Mouse (Mus musculus) heart, adult 11 months (tissue): ENCODE results near the gene Pbx3.

Experiments used
- DNase-seq: peaks from one replicate; pipeline ENCODE4 v3.0.0; 2022

The Pbx3 gene

DNA sequence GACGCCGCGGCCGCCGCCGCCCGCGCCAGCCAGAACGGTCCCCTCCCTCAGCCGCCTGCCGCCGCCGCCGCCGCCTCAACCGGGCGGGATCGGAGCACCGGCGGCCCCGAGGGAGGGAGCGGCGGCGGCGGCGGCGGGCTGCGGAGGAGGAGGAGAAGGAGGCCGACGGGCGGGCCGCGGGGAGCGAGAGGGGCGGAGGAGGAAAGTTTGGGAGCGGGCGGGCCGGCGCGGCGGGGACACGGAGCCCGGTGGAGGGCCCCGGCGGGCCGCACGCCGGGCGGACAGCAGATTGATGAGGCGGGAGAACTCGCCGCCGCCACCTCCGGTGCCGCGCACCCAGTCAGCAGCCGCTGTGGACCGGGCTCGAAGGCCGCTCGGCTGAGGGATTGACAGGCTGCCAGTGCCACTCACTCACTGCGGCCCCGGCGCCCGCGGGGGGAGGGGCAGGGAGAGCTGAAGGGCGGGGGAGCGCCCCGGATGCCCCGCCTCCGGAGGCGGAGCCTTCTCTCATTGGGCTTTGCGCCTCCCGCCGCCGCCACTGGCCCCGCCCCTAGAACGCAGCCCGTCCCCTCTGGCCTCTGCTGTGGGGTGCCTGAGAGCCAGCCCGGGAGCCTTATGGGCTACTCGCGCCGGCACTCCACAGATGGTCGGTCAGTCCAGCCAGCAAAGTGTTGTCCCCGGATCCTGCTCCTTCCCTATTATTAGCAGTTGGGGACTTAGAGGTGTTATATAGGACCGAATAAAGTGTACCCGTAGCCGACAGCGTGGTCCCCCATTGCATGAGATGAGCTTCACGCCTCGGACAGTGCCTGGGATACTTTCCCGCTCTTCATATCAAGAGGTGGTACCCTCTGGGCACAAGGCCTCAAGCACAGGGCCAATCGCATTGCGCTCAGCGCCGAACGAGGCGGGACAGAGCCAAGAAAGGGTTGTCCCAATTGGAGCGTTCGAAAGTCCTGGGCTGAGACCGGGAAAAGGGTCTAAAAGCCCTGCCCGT is at the start of gene Pbx3:
Gene Pbx3 (minus strand): TSS at position 838 of the 997 bp plus-strand sequence.
- DNase-seq = peak; percentile 100

DNA sequence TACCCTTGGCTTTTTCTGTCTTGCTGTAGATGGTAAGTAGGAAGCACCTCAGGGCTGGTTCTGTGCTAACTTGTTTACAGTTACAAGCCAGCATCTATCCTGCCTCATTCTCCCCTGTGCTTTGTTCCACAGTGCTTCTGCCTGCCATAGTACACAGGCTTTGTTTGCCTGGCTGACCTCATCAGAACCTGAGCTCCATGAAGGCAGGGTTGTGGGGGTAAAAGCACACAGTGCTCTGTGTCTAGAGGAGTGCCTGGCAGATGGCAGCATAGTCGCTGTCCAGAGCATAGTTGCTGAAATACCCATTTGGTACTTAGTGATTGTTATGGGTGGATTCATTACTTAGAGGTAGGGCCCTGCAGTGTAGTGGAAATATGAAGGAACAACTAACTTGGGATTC is 47.3 kb upstream of the Pbx3 start:
- DNase-seq = peak; percentile 72

DNA sequence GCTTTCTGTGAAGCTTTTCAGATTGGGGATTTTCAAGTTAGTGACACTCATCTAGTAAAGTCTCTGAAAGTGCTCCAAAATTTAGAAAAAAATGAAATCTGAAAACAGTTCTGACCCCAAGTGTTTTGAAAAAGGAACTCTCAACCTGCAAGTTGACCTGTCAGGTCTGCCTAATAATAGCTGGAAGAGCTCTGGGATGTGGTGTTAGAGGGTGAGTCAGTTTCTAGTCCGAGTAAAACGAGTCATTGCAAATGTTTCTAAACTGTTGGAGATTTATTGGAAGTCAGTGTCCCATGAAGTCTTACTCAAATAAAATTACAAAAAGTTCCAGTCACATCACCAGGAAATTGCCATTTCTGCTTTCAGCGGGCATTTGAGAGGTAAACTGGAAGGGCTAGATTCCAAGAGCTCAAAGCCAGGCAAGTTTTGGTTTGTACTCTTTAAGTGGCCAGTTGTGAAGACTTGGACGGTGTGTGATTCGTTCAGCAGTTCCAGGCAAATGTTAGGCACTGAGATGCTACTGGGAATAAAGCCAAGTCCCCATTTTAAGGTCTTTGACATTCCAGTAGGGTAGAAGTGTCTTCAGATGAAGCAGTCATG is 36.9 kb upstream of the Pbx3 start:
- DNase-seq = peak; percentile 15

DNA sequence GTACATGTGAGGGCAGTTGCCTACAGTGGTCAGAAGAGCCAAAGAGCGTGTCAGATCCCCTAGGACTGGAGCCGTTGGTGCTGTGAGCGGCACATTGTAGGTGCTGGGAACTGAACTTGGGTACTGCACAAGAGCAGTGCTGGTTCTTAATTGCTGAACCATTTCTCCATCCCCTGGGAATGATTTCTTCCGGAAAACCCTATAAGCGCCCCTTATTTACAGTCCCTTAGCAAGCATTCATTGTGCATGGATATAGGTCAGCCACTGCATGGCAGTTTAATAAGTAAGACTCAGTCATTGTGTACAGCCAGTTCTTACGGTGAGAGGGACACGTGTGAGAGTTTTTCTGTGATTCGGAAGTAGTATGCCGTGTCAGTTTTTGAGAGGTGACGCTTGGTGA is 35.4 kb upstream of the Pbx3 start:
- peak; percentile 79 for DNase-seq

DNA sequence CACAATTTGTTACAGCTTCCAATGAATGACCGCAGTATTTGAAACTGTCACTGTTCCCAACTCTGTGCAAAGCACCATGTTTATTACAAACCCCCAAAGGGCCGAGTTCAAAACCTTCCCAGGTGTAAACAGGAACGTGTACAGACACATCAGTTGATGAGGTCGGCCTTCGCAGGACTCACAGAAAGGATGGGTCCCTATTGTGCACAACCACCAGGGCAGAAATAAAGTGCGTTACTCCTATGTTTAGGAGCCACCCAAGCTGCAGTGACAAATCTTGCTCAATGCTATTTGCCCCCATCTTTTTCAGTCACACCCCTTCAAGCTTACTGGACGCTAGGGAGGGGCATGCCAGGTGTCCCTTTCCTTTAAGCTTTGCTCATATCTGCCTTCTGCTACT is 34.7 kb upstream of the Pbx3 start:
- DNase-seq = peak; percentile 82

DNA sequence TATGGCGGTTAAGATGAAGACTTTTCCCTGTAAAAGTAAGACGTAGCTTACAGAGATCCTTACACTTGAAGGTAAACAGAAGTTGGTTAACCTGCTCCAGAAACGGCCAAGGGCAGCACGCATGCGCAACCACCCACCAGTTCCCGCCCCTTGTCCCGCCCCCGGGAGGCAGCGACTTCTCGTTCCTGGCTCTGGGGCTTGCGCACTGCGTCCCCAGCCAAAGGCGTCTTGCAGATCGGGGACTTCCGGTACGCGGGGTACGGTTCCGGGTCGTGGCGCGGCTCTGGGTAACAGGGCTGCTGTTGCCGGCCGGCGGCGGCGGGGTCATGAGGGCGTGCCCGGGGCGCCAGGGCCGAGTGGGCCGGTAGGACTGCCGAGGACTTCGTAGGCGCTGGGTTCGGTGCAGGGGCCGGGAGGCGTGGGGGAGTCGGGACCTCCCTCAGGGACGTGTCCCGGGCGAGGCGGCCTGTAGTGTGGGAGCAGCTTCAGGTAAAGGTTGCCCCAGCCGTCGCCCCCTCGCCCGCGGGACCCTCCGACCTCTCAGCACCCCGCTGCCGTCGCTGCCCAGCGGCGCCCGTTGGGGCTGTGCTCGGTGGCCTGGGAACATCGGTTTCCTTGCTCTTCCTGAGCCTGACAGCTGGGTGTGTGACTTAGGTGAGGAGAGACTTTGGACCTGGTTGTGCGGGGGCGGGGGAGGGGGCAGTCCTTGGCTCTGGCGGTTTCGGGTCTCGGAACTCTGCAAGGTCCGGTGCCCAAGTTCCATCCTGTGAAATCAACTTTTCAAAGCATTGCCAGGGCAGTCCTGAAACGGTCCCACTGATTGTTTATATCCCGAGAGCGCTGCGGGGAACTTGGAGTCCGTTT is 33.9 kb upstream of the Pbx3 start, which contains the start of gene Mapkap1:
Gene Mapkap1 (plus strand): TSS at position 171 of the 864 bp plus-strand sequence.
- peak; percentile 100 for DNase-seq

DNA sequence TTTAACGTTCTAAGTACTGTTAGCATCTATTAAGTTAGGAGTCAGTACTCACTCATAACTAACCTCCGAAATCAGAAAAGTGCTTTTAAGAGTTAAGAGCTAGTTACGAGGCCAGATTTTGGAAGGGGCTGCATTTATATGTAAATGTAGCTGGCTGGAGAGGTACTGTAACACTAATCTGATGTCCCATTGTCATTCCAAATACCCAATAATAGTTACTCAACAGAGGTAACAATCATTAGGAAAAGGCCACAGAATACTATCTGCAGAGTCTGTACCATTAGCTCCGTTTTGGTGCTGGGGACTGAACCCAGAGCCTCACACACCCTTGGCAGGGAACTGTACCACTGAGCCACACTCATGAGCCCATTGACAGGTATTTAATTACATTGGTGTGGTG is 26.6 kb upstream of the Pbx3 start:
- no peak for DNase-seq

DNA sequence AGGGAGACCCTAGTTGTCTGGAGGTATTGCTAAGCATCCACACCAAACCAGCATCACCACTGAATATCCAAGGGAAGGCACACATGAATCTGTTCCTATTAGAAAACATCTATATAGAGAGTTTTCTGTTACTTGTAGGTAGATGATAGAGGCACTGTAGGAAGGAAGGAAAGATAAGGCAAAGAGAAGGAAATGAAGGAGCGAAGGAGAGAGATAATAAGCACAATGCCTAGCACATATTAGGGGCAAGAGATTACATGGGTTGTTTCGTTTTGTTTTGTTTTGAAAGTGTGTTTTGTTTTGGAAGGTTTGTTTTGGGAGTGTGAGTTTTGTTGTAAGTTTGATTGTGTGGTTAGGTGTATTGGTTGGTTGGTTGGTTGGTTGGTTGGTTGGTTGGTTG is 6.0 kb upstream of the Pbx3 start:
- no peak for DNase-seq

DNA sequence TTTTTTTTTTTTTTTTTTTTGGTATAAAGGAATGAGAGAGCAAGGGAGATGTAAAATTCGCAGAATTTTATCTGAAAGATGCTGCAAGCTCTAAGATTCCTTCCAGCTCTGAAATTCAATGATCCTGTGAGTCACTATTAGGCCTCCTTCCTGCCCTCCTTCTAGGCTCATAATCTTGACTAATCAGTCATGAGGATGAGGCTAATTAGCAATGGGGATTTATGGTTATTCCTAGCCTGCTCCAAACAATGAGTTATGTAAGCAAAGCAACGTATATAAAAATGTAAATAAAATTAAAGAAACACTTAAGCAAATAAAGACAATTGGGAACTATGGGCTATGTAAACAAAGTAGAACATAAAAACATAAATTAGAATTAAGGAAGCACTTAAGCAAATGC is 1.4 kb upstream of the Pbx3 start:
- DNase-seq = peak; percentile 13

DNA sequence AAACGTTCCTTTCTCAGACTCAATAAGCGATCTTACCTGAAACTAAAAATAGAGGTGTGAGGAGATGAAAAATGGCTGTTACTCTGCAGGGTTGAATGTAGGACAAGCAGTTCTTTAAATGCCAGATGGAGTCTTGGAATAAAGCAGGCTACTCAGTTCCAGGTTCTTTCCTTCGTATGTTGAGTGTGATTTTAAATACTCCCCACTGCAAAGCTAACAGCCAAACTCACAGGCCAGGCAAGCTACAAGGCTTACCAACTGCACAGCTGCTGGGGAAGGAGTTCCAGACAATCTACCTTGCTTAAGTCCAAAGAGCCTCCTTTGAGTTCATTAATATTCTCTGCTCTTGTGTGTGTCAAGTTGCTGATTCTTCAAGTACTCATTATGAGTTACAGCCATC is 944 bp upstream of the Pbx3 start:
- no peak for DNase-seq

DNA sequence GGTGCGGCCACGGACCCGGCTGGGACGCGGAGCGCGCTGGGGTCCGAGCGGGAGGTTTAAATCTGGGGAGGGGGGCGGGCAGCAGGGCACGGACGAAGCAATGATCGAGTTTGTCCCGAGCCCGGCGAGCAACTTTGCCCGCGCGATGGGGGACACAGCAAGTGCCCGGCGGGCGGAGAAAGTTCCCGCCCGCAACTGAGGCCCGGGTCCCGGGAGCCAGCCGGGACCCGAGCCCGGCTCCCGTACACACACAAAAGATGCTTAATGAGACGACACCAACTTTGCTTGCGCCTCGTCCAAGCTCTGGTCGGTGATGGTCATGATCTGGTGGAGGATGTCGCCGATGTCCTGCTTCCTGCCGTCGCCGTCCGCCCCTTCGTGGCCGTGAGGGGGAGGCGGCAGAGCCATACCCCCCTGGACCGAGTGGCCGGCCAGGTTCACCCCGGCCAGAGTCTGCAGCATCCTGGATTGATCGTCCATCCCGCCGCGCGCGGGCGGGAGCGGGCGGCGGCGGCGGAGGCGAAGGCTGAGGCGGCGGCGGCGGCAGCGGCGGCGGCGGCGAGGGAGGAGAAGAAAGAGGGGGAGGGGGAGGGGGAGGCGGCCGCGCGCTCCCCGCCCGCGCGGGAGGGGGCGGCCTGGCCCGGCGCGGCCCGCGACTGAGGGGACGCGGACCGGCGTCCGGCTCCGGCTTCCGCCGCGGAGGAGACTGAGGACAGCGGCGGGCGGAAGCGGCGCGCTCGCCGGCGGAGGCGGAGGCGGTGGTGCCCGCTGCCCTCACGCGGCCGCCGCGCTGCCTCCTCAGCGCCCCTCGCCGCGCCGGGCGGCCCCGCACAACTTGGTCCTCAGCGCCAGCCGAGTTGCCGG is 1.3 kb downstream of the Pbx3 start:
- peak; percentile 98 for DNase-seq

DNA sequence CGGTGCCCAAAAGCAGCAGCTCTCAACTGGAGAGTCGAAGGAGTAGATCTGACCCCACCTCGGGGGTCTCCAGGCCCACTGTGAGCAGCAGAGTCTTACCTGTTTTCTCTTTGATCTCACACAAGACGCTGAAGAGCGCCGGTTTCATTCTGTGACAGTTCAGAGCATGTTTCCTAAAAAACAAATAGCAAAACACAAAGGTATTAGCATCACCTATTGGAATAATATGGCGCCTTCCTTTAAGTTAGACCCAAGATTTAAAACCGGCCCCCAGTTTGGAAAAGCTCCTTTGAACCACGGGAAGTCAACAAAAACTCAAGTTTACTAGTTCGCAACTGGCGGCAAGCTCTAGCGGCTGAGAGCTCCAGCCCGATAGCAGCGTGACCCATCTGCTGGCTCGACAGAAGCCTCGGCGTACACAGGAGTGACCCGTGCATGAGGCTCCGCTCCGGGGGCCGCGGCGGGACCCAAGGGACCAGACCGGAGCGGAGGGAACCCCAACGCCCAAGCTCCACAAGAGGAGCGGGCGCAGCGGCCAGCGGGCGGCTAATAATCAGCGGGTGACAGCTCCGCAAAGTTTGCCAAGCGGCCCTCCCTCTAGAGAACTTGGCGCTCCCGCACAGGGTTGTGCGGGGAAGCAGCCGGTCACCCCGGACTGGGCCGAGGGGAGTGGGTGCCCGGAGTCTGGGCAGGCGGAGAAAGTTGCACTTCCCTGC is 2.1 kb downstream of the Pbx3 start:
- DNase-seq = peak; percentile 96

DNA sequence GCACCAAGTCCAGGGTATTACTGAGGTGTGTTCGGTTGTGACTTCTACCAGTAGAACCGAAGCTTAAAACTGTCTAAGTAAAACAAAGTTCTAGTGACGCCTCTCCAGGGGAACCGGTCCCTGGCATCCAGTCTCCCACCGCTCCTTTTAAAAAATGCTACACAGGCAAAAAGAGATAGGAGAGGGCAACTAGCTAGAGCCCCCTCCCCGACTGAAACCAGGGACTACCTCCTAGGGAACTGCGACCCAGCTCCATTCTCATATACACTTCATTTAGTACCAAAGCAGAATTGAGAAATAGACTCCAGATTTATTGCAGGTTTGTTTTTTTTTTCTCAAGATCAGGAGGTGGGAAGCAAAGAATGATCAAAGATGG is 2.6 kb downstream of the Pbx3 start:
- peak; percentile 79 for DNase-seq

DNA sequence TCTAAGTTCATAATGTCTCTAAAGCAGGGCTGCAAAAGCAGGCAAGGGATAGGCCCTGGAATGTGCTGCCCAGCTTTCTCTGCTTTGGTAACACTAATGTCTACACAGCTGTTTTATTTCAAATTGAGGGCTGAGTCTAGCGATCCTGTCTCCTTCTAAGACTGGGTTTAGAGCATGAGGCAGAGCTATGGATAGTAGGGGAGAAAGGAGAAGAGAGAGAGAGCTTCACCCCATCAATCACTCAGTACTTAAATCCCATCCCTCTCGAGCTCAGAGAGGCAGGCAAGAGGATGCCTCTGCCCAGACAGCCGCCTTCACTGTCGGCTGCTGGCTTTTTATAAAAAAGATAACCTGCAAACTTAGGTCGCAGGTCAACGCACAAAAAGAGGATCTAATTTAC is 4.5 kb downstream of the Pbx3 start:
- DNase-seq = peak; percentile 83

DNA sequence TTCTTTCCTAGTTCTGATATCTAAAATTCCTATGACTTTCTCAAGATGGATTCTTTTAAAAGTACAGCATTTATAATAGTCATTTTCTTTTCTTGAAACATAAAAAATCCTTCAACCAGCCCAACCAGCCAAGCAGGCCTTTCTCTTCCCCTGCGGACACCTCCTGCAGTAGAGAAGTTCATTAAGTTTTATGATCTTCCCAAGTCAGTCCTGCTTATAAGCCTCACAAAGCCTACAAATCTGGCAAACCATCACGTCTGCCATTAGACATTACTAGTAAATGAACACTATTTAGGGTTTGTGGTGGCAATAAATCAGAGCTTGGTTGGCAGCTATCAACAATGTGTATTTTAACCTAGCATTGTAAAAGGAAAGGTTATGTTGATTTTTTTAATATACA is 5.9 kb downstream of the Pbx3 start:
- DNase-seq = peak; percentile 14

DNA sequence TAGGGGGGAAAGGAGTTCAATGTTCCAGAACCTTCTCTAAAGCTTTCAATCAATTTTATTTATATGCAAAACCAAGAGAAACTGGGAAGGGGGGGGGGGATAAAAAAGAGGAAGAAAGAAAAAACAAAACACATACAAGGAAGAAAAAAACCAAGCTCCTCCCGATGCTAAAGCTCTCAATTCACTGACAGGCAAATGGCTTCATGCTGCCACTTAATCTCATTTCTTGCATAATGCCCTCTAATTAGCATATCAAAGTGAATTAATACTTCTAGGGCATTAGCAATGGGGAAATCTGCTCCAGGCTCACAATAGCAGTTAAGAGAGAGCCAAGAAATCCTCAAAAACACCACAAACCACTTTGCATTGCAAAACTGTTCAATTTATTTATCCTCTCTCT is 9.3 kb downstream of the Pbx3 start:
- DNase-seq = no peak

DNA sequence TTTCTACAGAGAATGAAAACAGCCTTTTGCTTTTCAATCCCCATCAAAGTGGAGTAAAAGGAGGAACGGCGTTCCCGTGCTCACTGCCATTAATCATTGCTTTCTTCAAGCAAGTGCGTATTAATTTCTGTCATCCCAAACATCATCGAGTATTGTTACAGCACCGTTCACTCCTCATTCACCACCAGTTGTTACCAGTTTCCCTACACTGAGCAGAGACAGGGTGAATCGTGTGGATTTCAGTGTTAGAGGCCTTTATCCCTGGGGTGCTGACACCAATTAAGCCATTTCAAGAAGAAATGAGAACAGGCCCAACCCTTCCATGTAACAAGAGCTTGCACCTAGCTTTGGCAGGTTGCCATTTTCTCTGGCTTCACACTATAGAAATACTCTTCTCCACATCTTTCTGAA is 17.1 kb downstream of the Pbx3 start:
- no peak for DNase-seq

DNA sequence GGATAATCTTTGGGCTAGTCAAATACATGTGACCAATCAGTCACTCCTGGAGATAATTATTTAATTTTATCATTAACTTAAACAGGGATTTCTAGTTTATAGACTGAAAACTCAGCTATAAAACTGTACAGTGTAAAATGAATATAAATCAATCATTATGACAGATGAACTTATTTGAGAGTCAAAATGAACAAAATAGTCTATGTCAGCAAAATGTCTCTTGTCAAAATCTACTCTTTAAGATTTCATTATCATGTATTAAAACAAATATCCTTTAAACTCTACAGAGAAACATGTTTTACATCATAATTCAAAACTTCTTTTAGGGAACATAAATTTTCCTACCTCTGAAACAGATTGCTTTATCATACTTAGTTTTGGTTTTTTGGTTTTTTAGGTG is 20.9 kb downstream of the Pbx3 start:
- no peak for DNase-seq

DNA sequence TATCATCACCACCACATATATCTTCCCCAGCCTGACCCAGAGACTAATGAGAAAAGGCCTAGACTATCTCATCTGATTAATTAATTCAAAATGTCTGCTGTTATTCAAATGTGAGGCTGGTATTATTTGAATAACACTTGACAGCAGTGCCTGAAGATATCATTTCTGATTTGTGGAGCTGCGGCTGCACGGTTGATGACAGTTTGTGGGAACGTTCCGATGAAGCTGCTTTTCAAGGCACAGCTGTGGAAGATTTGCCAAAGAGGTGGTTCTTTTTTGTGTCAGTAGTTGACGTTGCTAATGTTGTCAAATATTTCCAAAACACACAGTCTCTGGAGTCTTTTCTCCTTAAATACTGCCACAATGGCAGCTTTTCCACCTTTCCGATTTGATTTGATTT is 25.8 kb downstream of the Pbx3 start:
- no peak for DNase-seq

DNA sequence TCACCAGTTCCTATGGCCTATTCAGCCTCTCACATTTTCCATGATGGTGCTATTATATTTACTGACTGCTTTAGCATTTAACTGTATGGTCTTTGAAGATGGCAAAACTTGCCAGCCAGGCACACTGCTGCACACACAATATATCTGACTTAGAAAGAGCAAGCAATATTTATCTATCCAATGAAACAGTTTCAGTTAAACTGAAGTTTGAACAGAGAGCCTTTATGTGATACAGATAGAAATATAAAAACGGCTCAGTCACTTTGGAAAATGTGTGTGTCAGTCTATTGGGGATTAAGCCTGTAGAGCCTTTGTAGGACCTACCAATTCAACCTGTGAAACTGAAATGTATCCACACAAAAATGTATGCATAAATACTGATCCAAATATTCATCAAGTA is 74.3 kb downstream of the Pbx3 start:
- DNase-seq = no peak

DNA sequence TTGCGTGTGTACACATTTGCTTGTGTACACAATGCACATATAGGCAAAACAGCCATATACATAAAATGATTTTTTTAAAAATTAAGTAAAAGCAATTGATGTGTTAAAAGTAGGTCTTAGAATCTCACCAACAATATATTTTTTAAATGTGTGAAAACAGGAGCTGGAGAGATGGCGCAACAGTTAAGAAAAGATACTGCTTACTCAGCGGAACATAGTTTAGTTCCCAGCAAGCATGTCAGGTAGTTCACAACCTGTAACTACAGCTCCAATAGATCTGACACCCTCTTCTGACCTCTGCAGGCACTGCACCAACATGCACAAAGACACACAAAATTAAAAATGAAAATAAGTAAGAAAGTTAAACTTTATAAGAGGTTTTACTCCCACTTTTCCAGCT is 74.7 kb downstream of the Pbx3 start:
- no peak for DNase-seq

DNA sequence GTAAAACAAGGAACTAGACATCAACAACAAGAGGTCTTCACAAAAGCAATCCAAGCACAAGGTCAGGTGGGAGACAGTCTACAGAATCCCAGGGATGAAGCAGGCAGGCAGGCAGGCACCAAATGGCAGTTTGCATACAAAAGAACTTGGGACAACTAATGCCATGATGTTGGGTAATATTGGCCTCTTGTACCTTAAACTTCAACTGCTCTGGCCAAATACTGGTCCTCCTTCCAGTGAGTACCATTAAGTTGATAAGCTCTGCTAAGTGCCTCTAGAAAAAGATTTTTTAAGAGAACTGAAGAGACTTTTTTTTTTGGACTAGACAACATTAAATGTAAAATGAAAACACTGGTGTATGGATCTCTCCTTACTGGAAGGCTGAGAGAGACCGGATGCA is 83.2 kb downstream of the Pbx3 start:
- no peak for DNase-seq
